Mouse (Mus musculus): ENCODE results near the gene Ythdf2. TPM values are rescaled to one million over a fixed set of nuclear protein-coding genes. Genes with fewer than 3 reads are reported as not detected.

Gene Ythdf2
- total and polyA plus RNA-seq, 3 experiments, result 80.4 to 979 (median 103) TPM

GRCm38 (mm10) chr4:132254986-132255385 is 42.9 kb upstream of the Ythdf2 start:
- no peaks in the 10 kb centered on the region for H3K27me3 ChIP-seq (ENCODE audit: control insufficient read depth in 1 of 2, insufficient read depth in 2 of 2, low read length in 2 of 2)
- H3K9me3 ChIP-seq (replicated peaks; ENCODE audit: insufficient read depth, low read length), result no peaks in the 10 kb centered on the region
- H3K79me2 ChIP-seq (ENCODE audit: control insufficient read depth, insufficient read depth, low read length, poor library complexity), result peaks cover 27% of the 10 kb centered on the region
- no peak overlapping the region for H3K27ac ChIP-seq (ENCODE audit: control insufficient read depth, low read depth, low read length)
- H3K9ac ChIP-seq (ENCODE audit: control insufficient read depth, low read depth, low read length, poor library complexity, severe bottlenecking), result no peak overlapping the region
- TF ChIP-seq CTCF (IDR thresholded peaks at IDR 0.05 in 2 of 3, conservative IDR thresholded peaks at IDR 0.05 in 1 of 3; ENCODE audit: control insufficient read depth in 1 of 3, insufficient read depth in 1 of 3, low read depth in 2 of 3, low read length in 3 of 3, poor library complexity in 1 of 3, severe bottlenecking in 1 of 3) (peak in 2 of 3 experiments; percentile 34 to 35; a peak in 4 of 6 replicates), ZNF384 (IDR thresholded peaks at IDR 0.05; ENCODE audit: low read depth, low read length) (peak; percentile 26), MYB (IDR thresholded peaks at IDR 0.05; ENCODE audit: low read depth, low read length) (no peak), RAD21 (IDR thresholded peaks at IDR 0.05; ENCODE audit: low read depth, low read length) (peak; percentile 13; the same call in 1 of the 2 replicates), MYC (IDR thresholded peaks at IDR 0.05; ENCODE audit: low read depth, low read length) (peak; percentile 38; the same call in 1 of the 2 replicates), CHD2 (IDR thresholded peaks at IDR 0.05; ENCODE audit: low read length) (no peak)
- H3K4me3 ChIP-seq (ENCODE audit: control insufficient read depth in 1 of 2, insufficient read depth in 1 of 2, low read depth in 2 of 2, low read length in 2 of 2), result no peak overlapping the region
- H3K4me1 ChIP-seq (ENCODE audit: control insufficient read depth in 1 of 2, insufficient read depth in 2 of 2, low read length in 2 of 2), result peaks cover 8 to 22% of the 10 kb centered on the region in 2 experiments
- peak; percentile 50 for DNase-seq (ENCODE audit: low read depth, low spot score)
- H3K36me3 ChIP-seq (ENCODE audit: control insufficient read depth in 1 of 2, insufficient read depth in 2 of 2, low read length in 2 of 2), result peaks cover 0 to 17% of the 10 kb centered on the region in 2 experiments; a peak in 2 of 4 replicates

GRCm38 (mm10) chr4:132253622-132254021 is 41.5 kb upstream of the Ythdf2 start:
- H3K36me3 ChIP-seq (ENCODE audit: control insufficient read depth in 1 of 2, insufficient read depth in 2 of 2, low read length in 2 of 2), result peaks cover 0 to 12% of the 10 kb centered on the region in 2 experiments; a peak in 2 of 4 replicates
- H3K27ac ChIP-seq (ENCODE audit: control insufficient read depth, low read depth, low read length), result peak overlapping the region; percentile 84
- H3K4me1 ChIP-seq (ENCODE audit: control insufficient read depth in 1 of 2, insufficient read depth in 2 of 2, low read length in 2 of 2), result peaks cover 3 to 18% of the 10 kb centered on the region in 2 experiments
- peak; percentile 75 for DNase-seq (ENCODE audit: low read depth, low spot score)
- H3K27me3 ChIP-seq (ENCODE audit: control insufficient read depth in 1 of 2, insufficient read depth in 2 of 2, low read length in 2 of 2), result no peaks in the 10 kb centered on the region
- no peaks in the 10 kb centered on the region for H3K9me3 ChIP-seq (replicated peaks; ENCODE audit: insufficient read depth, low read length)
- H3K9ac ChIP-seq (ENCODE audit: control insufficient read depth, low read depth, low read length, poor library complexity, severe bottlenecking), result peak overlapping the region; percentile 28
- peaks cover 17% of the 10 kb centered on the region for H3K79me2 ChIP-seq (ENCODE audit: control insufficient read depth, insufficient read depth, low read length, poor library complexity)
- H3K4me3 ChIP-seq (ENCODE audit: control insufficient read depth in 1 of 2, insufficient read depth in 1 of 2, low read depth in 2 of 2, low read length in 2 of 2), result no peak overlapping the region
- TF ChIP-seq CHD2 (IDR thresholded peaks at IDR 0.05; ENCODE audit: low read length) (no peak), TAL1 (IDR thresholded peaks at IDR 0.05; ENCODE audit: low read length) (peak; percentile 49), EP300 (IDR thresholded peaks at IDR 0.05; ENCODE audit: low read depth in 1 of 2, low read length in 2 of 2) (peak in 1 of 2 experiments; percentile 33; a peak in 2 of 4 replicates), MAX (IDR thresholded peaks at IDR 0.05; ENCODE audit: low read length) (0 out of 2 replicates have a peak, but pooled peaks have one; percentile 35), BHLHE40 (IDR thresholded peaks at IDR 0.05; ENCODE audit: borderline replicate concordance, low read depth, low read length) (no peak), TCF12 (IDR thresholded peaks at IDR 0.05; ENCODE audit: low read depth, low read length) (peak; percentile 36; the same call in 1 of the 2 replicates), CHD1 (IDR thresholded peaks at IDR 0.05; ENCODE audit: low read depth, low read length) (no peak), USF2 (IDR thresholded peaks at IDR 0.05; ENCODE audit: borderline replicate concordance in 1 of 2, insufficient read depth in 1 of 2, low read depth in 1 of 2, low read length in 2 of 2) (no peak), ZNF384 (IDR thresholded peaks at IDR 0.05; ENCODE audit: low read depth, low read length) (peak; percentile 10; the same call in 1 of the 2 replicates), MYC (IDR thresholded peaks at IDR 0.05; ENCODE audit: low read depth, low read length) (peak; percentile 43; the same call in 1 of the 2 replicates), SIN3A (IDR thresholded peaks at IDR 0.05; ENCODE audit: low read length) (peak; percentile 64), GATA1 (IDR thresholded peaks at IDR 0.05; ENCODE audit: low read depth, low read length) (peak; percentile 23; the same call in 1 of the 2 replicates), HCFC1 (IDR thresholded peaks at IDR 0.05; ENCODE audit: low read depth, low read length) (no peak), ETS1 (IDR thresholded peaks at IDR 0.05; ENCODE audit: low read depth, low read length) (peak; percentile 71; the same call in 1 of the 2 replicates), POLR2AphosphoS2 (IDR thresholded peaks at IDR 0.05; ENCODE audit: low read length) (no peak)

Data from MEL (cell line).